Mouse (Mus musculus): ENCODE measurements around the gene Gm28308. TPM values are rescaled to one million over a fixed set of nuclear protein-coding genes. Genes with fewer than 3 reads are reported as not detected.

Gene Gm28308
- polyA plus RNA-seq, 1 experiment from 2014 or later: not detected

- ATAC-seq (replicated peaks; ENCODE audit: low FRiP score, low TSS enrichment, low read depth) (no peak), DNase-seq (ENCODE audit: low spot score) (peak; percentile 84)
- Histone ChIP-seq H3K27me3 (replicated peaks; ENCODE audit: control insufficient read depth, insufficient read depth, low read length) (no peaks in the 10 kb centered on the region), H3K9ac (ENCODE audit: low read length) (peak within 1 kb of the TSS; percentile 85), H3K4me1 (replicated peaks; ENCODE audit: control insufficient read depth, insufficient read depth, low read length) (peaks cover 26% of the 10 kb centered on the region), H3K36me3 (ENCODE audit: control insufficient read depth, insufficient read depth, low read length) (0 out of 2 replicates have a peak, but pooled peaks cover 9% of the 10 kb centered on the region), H3K4me2 (ENCODE audit: low read length) (peak within 1 kb of the TSS; percentile 70), H3K27ac (ENCODE audit: low read depth) (peak within 1 kb of the TSS; percentile 97), H3K9me3 (ENCODE audit: control insufficient read depth, low read length) (no peaks in the 10 kb centered on the region), H3K4me3 (ENCODE audit: low read depth, low read length) (peak within 1 kb of the TSS; percentile 61)
- 1% methylated on average over 36 of the region's 36 CpGs for WGBS
These were observed 35.9 kb downstream of the Gm28308 start, which contains the start of gene 5730596B20Rik for GRCm38 (mm10) chr6:52177061-52177735. Gene 5730596B20Rik (plus strand): TSS chr6:52177498.

GRCm38 (mm10) chr6:52176391-52176790 is 36.7 kb downstream of the Gm28308 start:
- WGBS: 2% methylated on average over 6 of the region's 6 CpGs
- Histone ChIP-seq H3K27me3 (replicated peaks; ENCODE audit: control insufficient read depth, insufficient read depth, low read length) (no peaks in the 10 kb centered on the region), H3K4me2 (ENCODE audit: low read length) (peak overlapping the region; percentile 70), H3K36me3 (ENCODE audit: control insufficient read depth, insufficient read depth, low read length) (0 out of 2 replicates have a peak, but pooled peaks cover 4% of the 10 kb centered on the region), H3K9ac (ENCODE audit: low read length) (peak overlapping the region; percentile 85), H3K9me3 (ENCODE audit: control insufficient read depth, low read length) (no peaks in the 10 kb centered on the region), H3K4me1 (replicated peaks; ENCODE audit: control insufficient read depth, insufficient read depth, low read length) (peaks cover 27% of the 10 kb centered on the region), H3K4me3 (ENCODE audit: low read depth, low read length) (peak overlapping the region; percentile 61), H3K27ac (ENCODE audit: low read depth) (peak overlapping the region; percentile 97)
- peak; percentile 71 for DNase-seq (ENCODE audit: low spot score)
- no peak for ATAC-seq (replicated peaks; ENCODE audit: low FRiP score, low TSS enrichment, low read depth)

- H3K4me3 ChIP-seq (ENCODE audit: low read depth, low read length): peak overlapping the region; percentile 61
- DNase-seq (ENCODE audit: low spot score) (peak; percentile 84), ATAC-seq (replicated peaks; ENCODE audit: low FRiP score, low TSS enrichment, low read depth) (peak; percentile 48)
- WGBS: under 1% methylated on average over 26 of the region's 35 CpGs
- no peaks in the 10 kb centered on the region for H3K27me3 ChIP-seq (replicated peaks; ENCODE audit: control insufficient read depth, insufficient read depth, low read length)
- peaks cover 26% of the 10 kb centered on the region for H3K4me1 ChIP-seq (replicated peaks; ENCODE audit: control insufficient read depth, insufficient read depth, low read length)
- peak overlapping the region; percentile 85 for H3K9ac ChIP-seq (ENCODE audit: low read length)
- H3K9me3 ChIP-seq (ENCODE audit: control insufficient read depth, low read length): no peaks in the 10 kb centered on the region
- H3K27ac ChIP-seq (ENCODE audit: low read depth): peak overlapping the region; percentile 97
- 0 out of 2 replicates have a peak, but pooled peaks cover 4% of the 10 kb centered on the region for H3K36me3 ChIP-seq (ENCODE audit: control insufficient read depth, insufficient read depth, low read length)
- peak overlapping the region; percentile 70 for H3K4me2 ChIP-seq (ENCODE audit: low read length)
These were observed 37.3 kb downstream of the Gm28308 start for GRCm38 (mm10) chr6:52175864-52176263.

GRCm38 (mm10) chr6:52174968-52175751 is 38.0 kb downstream of the Gm28308 start:
- peak overlapping the region; percentile 61 for H3K4me3 ChIP-seq (ENCODE audit: low read depth, low read length)
- ATAC-seq (replicated peaks; ENCODE audit: low FRiP score, low TSS enrichment, low read depth): peak; percentile 77
- no peaks in the 10 kb centered on the region for H3K9me3 ChIP-seq (ENCODE audit: control insufficient read depth, low read length)
- H3K36me3 ChIP-seq (ENCODE audit: control insufficient read depth, insufficient read depth, low read length): 0 out of 2 replicates have a peak, but pooled peaks cover 4% of the 10 kb centered on the region
- H3K27me3 ChIP-seq (replicated peaks; ENCODE audit: control insufficient read depth, insufficient read depth, low read length): no peaks in the 10 kb centered on the region
- peak overlapping the region; percentile 97 for H3K27ac ChIP-seq (ENCODE audit: low read depth)
- peak overlapping the region; percentile 70 for H3K4me2 ChIP-seq (ENCODE audit: low read length)
- peak overlapping the region; percentile 85 for H3K9ac ChIP-seq (ENCODE audit: low read length)
- 2% methylated on average over 40 of the region's 41 CpGs for WGBS
- DNase-seq (ENCODE audit: low spot score): peak; percentile 90
- peaks cover 26% of the 10 kb centered on the region for H3K4me1 ChIP-seq (replicated peaks; ENCODE audit: control insufficient read depth, insufficient read depth, low read length)

GRCm38 (mm10) chr6:52173648-52174047 is 39.5 kb downstream of the Gm28308 start:
- WGBS: 3% methylated on average over 4 of the region's 4 CpGs
- Histone ChIP-seq H3K4me3 (ENCODE audit: low read depth, low read length) (peak overlapping the region; percentile 61), H3K9ac (ENCODE audit: low read length) (peak overlapping the region; percentile 85), H3K27me3 (replicated peaks; ENCODE audit: control insufficient read depth, insufficient read depth, low read length) (no peaks in the 10 kb centered on the region), H3K27ac (ENCODE audit: low read depth) (peak overlapping the region; percentile 88), H3K4me2 (ENCODE audit: low read length) (peak overlapping the region; percentile 70), H3K9me3 (ENCODE audit: control insufficient read depth, low read length) (no peaks in the 10 kb centered on the region), H3K4me1 (replicated peaks; ENCODE audit: control insufficient read depth, insufficient read depth, low read length) (peaks cover 29% of the 10 kb centered on the region), H3K36me3 (ENCODE audit: control insufficient read depth, insufficient read depth, low read length) (no peaks in the 10 kb centered on the region)
- ATAC-seq (replicated peaks; ENCODE audit: low FRiP score, low TSS enrichment, low read depth) (no peak), DNase-seq (ENCODE audit: low spot score) (peak; percentile 62)

GRCm38 (mm10) chr6:52172501-52172900 is 40.6 kb downstream of the Gm28308 start:
- Histone ChIP-seq H3K36me3 (ENCODE audit: control insufficient read depth, insufficient read depth, low read length) (no peaks in the 10 kb centered on the region), H3K27ac (ENCODE audit: low read depth) (peak overlapping the region; percentile 88), H3K27me3 (replicated peaks; ENCODE audit: control insufficient read depth, insufficient read depth, low read length) (0 out of 2 replicates have a peak, but pooled peaks cover 6% of the 10 kb centered on the region), H3K9me3 (ENCODE audit: control insufficient read depth, low read length) (no peaks in the 10 kb centered on the region), H3K9ac (ENCODE audit: low read length) (peak overlapping the region; percentile 85), H3K4me3 (ENCODE audit: low read depth, low read length) (peak overlapping the region; percentile 61), H3K4me1 (replicated peaks; ENCODE audit: control insufficient read depth, insufficient read depth, low read length) (peaks cover 38% of the 10 kb centered on the region), H3K4me2 (ENCODE audit: low read length) (peak overlapping the region; percentile 70)
- WGBS: 2% methylated on average over 35 of the region's 35 CpGs
- ATAC-seq (replicated peaks; ENCODE audit: low FRiP score, low TSS enrichment, low read depth) (peak; percentile 64), DNase-seq (ENCODE audit: low spot score) (peak; percentile 96)

- DNase-seq (ENCODE audit: low spot score) (no peak), ATAC-seq (replicated peaks; ENCODE audit: low FRiP score, low TSS enrichment, low read depth) (no peak)
- Histone ChIP-seq H3K9me3 (ENCODE audit: control insufficient read depth, low read length) (no peaks in the 10 kb centered on the region), H3K27me3 (replicated peaks; ENCODE audit: control insufficient read depth, insufficient read depth, low read length) (0 out of 2 replicates have a peak, but pooled peaks cover 6% of the 10 kb centered on the region), H3K4me2 (ENCODE audit: low read length) (peak overlapping the region; percentile 70), H3K4me3 (ENCODE audit: low read depth, low read length) (peak overlapping the region; percentile 61), H3K4me1 (replicated peaks; ENCODE audit: control insufficient read depth, insufficient read depth, low read length) (peaks cover 38% of the 10 kb centered on the region), H3K27ac (ENCODE audit: low read depth) (peak overlapping the region; percentile 88), H3K36me3 (ENCODE audit: control insufficient read depth, insufficient read depth, low read length) (no peaks in the 10 kb centered on the region), H3K9ac (ENCODE audit: low read length) (peak overlapping the region; percentile 85)
- WGBS: 11% methylated on average over 7 of the region's 7 CpGs
These were observed 41.2 kb downstream of the Gm28308 start for GRCm38 (mm10) chr6:52171938-52172337.

GRCm38 (mm10) chr6:52171331-52171730 is 41.8 kb downstream of the Gm28308 start:
- H3K9ac ChIP-seq (ENCODE audit: low read length): peak overlapping the region; percentile 87; the same call in 1 of the 2 replicates
- WGBS: 27% methylated on average over 4 of the region's 4 CpGs
- no peaks in the 10 kb centered on the region for H3K36me3 ChIP-seq (ENCODE audit: control insufficient read depth, insufficient read depth, low read length)

More at GRCm38 (mm10) chr6:52171331-52171730, 41.8 kb downstream of the Gm28308 start:
- H3K4me2 ChIP-seq (ENCODE audit: low read length): peak overlapping the region; percentile 70
- peaks cover 38% of the 10 kb centered on the region for H3K4me1 ChIP-seq (replicated peaks; ENCODE audit: control insufficient read depth, insufficient read depth, low read length)
- H3K27ac ChIP-seq (ENCODE audit: low read depth): peak overlapping the region; percentile 88
- ATAC-seq (replicated peaks; ENCODE audit: low FRiP score, low TSS enrichment, low read depth) (no peak), DNase-seq (ENCODE audit: low spot score) (peak; percentile 76)
- no peak overlapping the region for H3K4me3 ChIP-seq (ENCODE audit: low read depth, low read length)
- H3K27me3 ChIP-seq (replicated peaks; ENCODE audit: control insufficient read depth, insufficient read depth, low read length): 0 out of 2 replicates have a peak, but pooled peaks cover 8% of the 10 kb centered on the region
- no peaks in the 10 kb centered on the region for H3K9me3 ChIP-seq (ENCODE audit: control insufficient read depth, low read length)

All from intestine, embryonic 14.5 days (tissue).